ENCODE assay signal across 24 mouse cellular contexts in the genomic region with DNA sequence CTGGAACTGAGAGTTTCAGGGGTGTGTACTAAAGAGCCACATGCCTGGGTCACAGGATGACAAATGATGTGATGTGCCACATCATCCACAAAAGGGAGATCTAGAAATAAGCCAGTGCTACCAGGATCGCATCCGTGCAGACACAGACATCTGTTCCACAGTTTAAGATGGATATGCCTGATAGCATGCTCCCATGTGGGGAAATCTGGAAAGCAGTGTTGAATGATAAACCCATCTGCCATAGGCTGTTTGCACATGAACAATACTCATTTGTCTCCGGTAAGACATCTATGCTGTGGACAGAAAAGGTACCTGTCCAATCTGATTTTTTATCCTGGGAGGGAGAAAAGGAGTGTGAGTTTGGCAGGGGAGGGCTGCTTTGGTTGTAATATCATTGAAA. TPM values are rescaled to one million over a fixed set of nuclear protein-coding genes. Genes with fewer than 3 reads are reported as not detected.
DNase-seq lines count a peak whose midpoint lies in the region; ATAC-seq and TF ChIP-seq lines count a peak whose summit lies in the region.
"Had no signal": no experiment of that assay in that cellular context is flagged by ENCODE, and none has a peak within 500 bp of the region (broad histone marks: within the 10 kb centered on the region; RNA-seq: fewer than 3 reads in every experiment).

No protein-coding gene starts in this region.

- no peak overlapping the region for H3K27ac ChIP-seq in forebrain, postnatal 0 days (ENCODE audit: low read depth, low read length)
- H3K27ac ChIP-seq in forebrain, embryonic 14.5 days (ENCODE audit: low read depth, low read length) = no peak overlapping the region
- H3K27ac ChIP-seq in hindbrain, embryonic 14.5 days = no peak overlapping the region
- H3K27ac ChIP-seq in hindbrain, embryonic 11.5 days (ENCODE audit: low read depth, low read length) = no peak overlapping the region
- no peak overlapping the region for H3K27ac ChIP-seq in hindbrain, embryonic 16.5 days (ENCODE audit: low read depth, low read length)
- no peak overlapping the region for H3K27ac ChIP-seq in liver, embryonic 12.5 days
- H3K27ac ChIP-seq: embryonic facial prominence, embryonic 12.5 days; embryonic facial prominence, embryonic 15.5 days; forebrain, embryonic 15.5 days; heart, embryonic 15.5 days had no signal

- no peak overlapping the region for H3K4me3 ChIP-seq in forebrain, postnatal 0 days (ENCODE audit: low read depth, low read length)
- no peak overlapping the region for H3K4me3 ChIP-seq in forebrain, embryonic 14.5 days (ENCODE audit: low read depth, low read length)
- no peak overlapping the region for H3K4me3 ChIP-seq in hindbrain, embryonic 14.5 days (replicated peaks; ENCODE audit: low read length)
- H3K4me3 ChIP-seq in hindbrain, embryonic 11.5 days (ENCODE audit: low read depth, low read length) = no peak overlapping the region
- no peak overlapping the region for H3K4me3 ChIP-seq in hindbrain, embryonic 16.5 days (ENCODE audit: low read length)
- no peak overlapping the region for H3K4me3 ChIP-seq in liver, embryonic 12.5 days
- H3K4me3 ChIP-seq: embryonic facial prominence, embryonic 12.5 days; embryonic facial prominence, embryonic 15.5 days; forebrain, embryonic 15.5 days; heart, embryonic 15.5 days had no signal

- 80% methylated on average over 3 of the region's 3 CpGs for WGBS in forebrain, postnatal 0 days
- WGBS in forebrain, embryonic 14.5 days = 85% methylated on average over 3 of the region's 3 CpGs
- WGBS in hindbrain, embryonic 14.5 days = 63% methylated on average over 3 of the region's 3 CpGs
- WGBS in hindbrain, embryonic 11.5 days = 91% methylated on average over 3 of the region's 3 CpGs
- WGBS in hindbrain, embryonic 16.5 days = 65% methylated on average over 3 of the region's 3 CpGs
- 70% methylated on average over 3 of the region's 3 CpGs for WGBS in liver, embryonic 12.5 days (ENCODE audit: insufficient replicate concordance)

- H3K9me3 ChIP-seq in forebrain, postnatal 0 days (ENCODE audit: low read length) = no peaks in the 10 kb centered on the region
- no peaks in the 10 kb centered on the region for H3K9me3 ChIP-seq in forebrain, embryonic 14.5 days (replicated peaks; ENCODE audit: control insufficient read depth, low read length)
- no peaks in the 10 kb centered on the region for H3K9me3 ChIP-seq in hindbrain, embryonic 14.5 days (ENCODE audit: control insufficient read depth, low read length)
- H3K9me3 ChIP-seq in hindbrain, embryonic 11.5 days (ENCODE audit: control insufficient read depth, low read length) = no peaks in the 10 kb centered on the region
- H3K9me3 ChIP-seq in hindbrain, embryonic 16.5 days (ENCODE audit: control insufficient read depth, low read length) = no peaks in the 10 kb centered on the region
- H3K9me3 ChIP-seq in liver, embryonic 12.5 days (replicated peaks) = no peaks in the 10 kb centered on the region
- H3K9me3 ChIP-seq: embryonic facial prominence, embryonic 12.5 days; embryonic facial prominence, embryonic 15.5 days; forebrain, embryonic 15.5 days; heart, embryonic 15.5 days had no signal

- TF ChIP-seq CTCF in forebrain, postnatal 0 days (IDR thresholded peaks at IDR 0.05; ENCODE audit: low read depth) = no peak

- no peaks in the 10 kb centered on the region for H3K4me1 ChIP-seq in forebrain, postnatal 0 days (ENCODE audit: insufficient read depth)
- no peaks in the 10 kb centered on the region for H3K4me1 ChIP-seq in forebrain, embryonic 14.5 days (ENCODE audit: control insufficient read depth, insufficient read depth, low read length)
- no peaks in the 10 kb centered on the region for H3K4me1 ChIP-seq in hindbrain, embryonic 14.5 days (replicated peaks; ENCODE audit: control insufficient read depth, insufficient read depth, low read length)
- no peaks in the 10 kb centered on the region for H3K4me1 ChIP-seq in hindbrain, embryonic 11.5 days (replicated peaks; ENCODE audit: control insufficient read depth, insufficient read depth, low read length)
- H3K4me1 ChIP-seq in hindbrain, embryonic 16.5 days (ENCODE audit: control insufficient read depth, insufficient read depth, low read depth, low read length) = no peaks in the 10 kb centered on the region
- no peaks in the 10 kb centered on the region for H3K4me1 ChIP-seq in liver, embryonic 12.5 days
- H3K4me1 ChIP-seq: embryonic facial prominence, embryonic 12.5 days; embryonic facial prominence, embryonic 15.5 days; forebrain, embryonic 15.5 days; heart, embryonic 15.5 days had no signal

- H3K9ac ChIP-seq in forebrain, postnatal 0 days = no peak overlapping the region
- H3K9ac ChIP-seq in forebrain, embryonic 14.5 days (ENCODE audit: low read length) = no peak overlapping the region
- H3K9ac ChIP-seq in hindbrain, embryonic 14.5 days = no peak overlapping the region
- no peak overlapping the region for H3K9ac ChIP-seq in hindbrain, embryonic 11.5 days (ENCODE audit: low read depth, low read length)
- H3K9ac ChIP-seq in hindbrain, embryonic 16.5 days (ENCODE audit: low read depth, low read length) = no peak overlapping the region
- no peak overlapping the region for H3K9ac ChIP-seq in liver, embryonic 12.5 days
- H3K9ac ChIP-seq: embryonic facial prominence, embryonic 12.5 days; embryonic facial prominence, embryonic 15.5 days; forebrain, embryonic 15.5 days; heart, embryonic 15.5 days had no signal

- no peak overlapping the region for H3K4me2 ChIP-seq in forebrain, postnatal 0 days (ENCODE audit: low read depth)
- H3K4me2 ChIP-seq in forebrain, embryonic 14.5 days (ENCODE audit: low read length) = no peak overlapping the region
- no peak overlapping the region for H3K4me2 ChIP-seq in hindbrain, embryonic 14.5 days (replicated peaks)
- H3K4me2 ChIP-seq in hindbrain, embryonic 11.5 days (replicated peaks; ENCODE audit: low read depth, low read length) = no peak overlapping the region
- no peak overlapping the region for H3K4me2 ChIP-seq in hindbrain, embryonic 16.5 days (ENCODE audit: low read length)
- no peak overlapping the region for H3K4me2 ChIP-seq in liver, embryonic 12.5 days
- H3K4me2 ChIP-seq: embryonic facial prominence, embryonic 12.5 days; embryonic facial prominence, embryonic 15.5 days; forebrain, embryonic 15.5 days; heart, embryonic 11.5 days; heart, embryonic 15.5 days had no signal

- ATAC-seq in forebrain, postnatal 0 days = 0 out of 2 replicates have a peak, but pooled peaks have one; percentile 6
- ATAC-seq in forebrain, embryonic 14.5 days = no peak
- peak; percentile 53; the same call in 1 of the 2 replicates for ATAC-seq in hindbrain, embryonic 14.5 days (ENCODE audit: low FRiP score)
- no peak for ATAC-seq in hindbrain, embryonic 11.5 days (ENCODE audit: low FRiP score)
- peak; percentile 60; the same call in 1 of the 2 replicates for ATAC-seq in hindbrain, embryonic 16.5 days
- ATAC-seq in liver, embryonic 12.5 days = no peak
- ATAC-seq: forebrain, embryonic 15.5 days; intestine, postnatal 0 days; Patski had no signal

- DNase-seq in forebrain, postnatal 0 days = no peak
- no peak for DNase-seq in forebrain, embryonic 14.5 days (ENCODE audit: low spot score)
- DNase-seq in hindbrain, embryonic 14.5 days (ENCODE audit: low spot score) = no peak
- no peak for DNase-seq in hindbrain, embryonic 11.5 days (ENCODE audit: low spot score)
- DNase-seq in MN1 (ENCODE audit: low spot score) = peak; percentile 76
- no peak for DNase-seq in spleen, postnatal 4 days (ENCODE audit: low spot score in 2 of 2)
- DNase-seq: adrenal gland, postnatal 10 days; cerebellum, adult 18-20 months; cerebellum, adult 9-11 months; cerebellum, postnatal 25 days; gastrocnemius, postnatal 10 days; gastrocnemius, postnatal 36 days; heart, postnatal 10 days; heart, postnatal 36 days; kidney, adult 2 months had no signal

- H3K36me3 ChIP-seq in forebrain, postnatal 0 days (ENCODE audit: insufficient read depth) = peaks cover 34% of the 10 kb centered on the region; the same call in 1 of the 2 replicates
- H3K36me3 ChIP-seq in forebrain, embryonic 14.5 days (ENCODE audit: control insufficient read depth, insufficient read depth, low read length) = peaks cover 22% of the 10 kb centered on the region
- peaks cover 52% of the 10 kb centered on the region for H3K36me3 ChIP-seq in hindbrain, embryonic 14.5 days (replicated peaks; ENCODE audit: control insufficient read depth, insufficient read depth)
- H3K36me3 ChIP-seq in hindbrain, embryonic 11.5 days (ENCODE audit: control insufficient read depth, insufficient read depth, low read length) = no peaks in the 10 kb centered on the region
- H3K36me3 ChIP-seq in hindbrain, embryonic 16.5 days (ENCODE audit: control insufficient read depth, insufficient read depth, low read length) = peaks cover 5% of the 10 kb centered on the region
- H3K36me3 ChIP-seq in liver, embryonic 12.5 days = 0 out of 2 replicates have a peak, but pooled peaks cover 18% of the 10 kb centered on the region

- H3K27me3 ChIP-seq in forebrain, postnatal 0 days (ENCODE audit: insufficient read depth, low read length) = no peaks in the 10 kb centered on the region
- no peaks in the 10 kb centered on the region for H3K27me3 ChIP-seq in forebrain, embryonic 14.5 days (replicated peaks; ENCODE audit: control insufficient read depth, insufficient read depth, low read length)
- no peaks in the 10 kb centered on the region for H3K27me3 ChIP-seq in hindbrain, embryonic 14.5 days (ENCODE audit: control insufficient read depth, insufficient read depth, low read length)
- no peaks in the 10 kb centered on the region for H3K27me3 ChIP-seq in hindbrain, embryonic 11.5 days (ENCODE audit: control insufficient read depth, insufficient read depth, low read length)
- H3K27me3 ChIP-seq in hindbrain, embryonic 16.5 days (replicated peaks; ENCODE audit: control insufficient read depth, insufficient read depth, low read length) = no peaks in the 10 kb centered on the region
- no peaks in the 10 kb centered on the region for H3K27me3 ChIP-seq in liver, embryonic 12.5 days (replicated peaks)
- H3K27me3 ChIP-seq: embryonic facial prominence, embryonic 12.5 days; embryonic facial prominence, embryonic 15.5 days; forebrain, embryonic 15.5 days; heart, embryonic 15.5 days; Patski had no signal

RNA-seq across cellular contexts. Expression of gene Cc2d2a, which starts 35.0 kb away (rescaled TPM):
- total RNA-seq in forebrain, postnatal 0 days (2014; rRNA removed) = 9.4 and 10.2 TPM in 2 replicates
- 3.2 and 5.6 TPM in 2 replicates for polyA plus RNA-seq in forebrain, postnatal 0 days (2015; fragmentation: Nextera tagmentation; extraction: Ambion mirVana)
- 5.8 and 7.7 TPM in 2 replicates for polyA plus RNA-seq in forebrain, embryonic 14.5 days (2014; fragmentation: Nextera tagmentation; extraction: Ambion mirVana)
- 6.1 and 6.3 TPM in 2 replicates for polyA plus RNA-seq in hindbrain, embryonic 14.5 days (2014; fragmentation: Nextera tagmentation; extraction: Ambion mirVana)
- polyA plus RNA-seq in hindbrain, embryonic 11.5 days (2014; fragmentation: Nextera tagmentation; extraction: Ambion mirVana) = 7.4 and 9.4 TPM in 2 replicates
- 7.2 and 8.4 TPM in 2 replicates for polyA plus RNA-seq in hindbrain, embryonic 16.5 days (2015; fragmentation: Nextera tagmentation; extraction: Ambion mirVana)
- 2.5 and 2.7 TPM in 2 replicates for polyA plus RNA-seq in liver, embryonic 12.5 days (2016; fragmentation: Nextera tagmentation; extraction: Ambion mirVana)

Comparison
In these comparisons a context has a peak if more than half of its experiments do, and no peak if none do; other contexts are left out.
1. ATAC-seq: peak in forebrain, postnatal 0 days (single experiment), hindbrain, embryonic 14.5 days (single experiment) and hindbrain, embryonic 16.5 days (single experiment); none in forebrain, embryonic 14.5 days (single experiment), hindbrain, embryonic 11.5 days (single experiment) and liver, embryonic 12.5 days (single experiment).